Mouse (Mus musculus): ENCODE data around the gene Bmp2.

The Bmp2 gene

DNA sequence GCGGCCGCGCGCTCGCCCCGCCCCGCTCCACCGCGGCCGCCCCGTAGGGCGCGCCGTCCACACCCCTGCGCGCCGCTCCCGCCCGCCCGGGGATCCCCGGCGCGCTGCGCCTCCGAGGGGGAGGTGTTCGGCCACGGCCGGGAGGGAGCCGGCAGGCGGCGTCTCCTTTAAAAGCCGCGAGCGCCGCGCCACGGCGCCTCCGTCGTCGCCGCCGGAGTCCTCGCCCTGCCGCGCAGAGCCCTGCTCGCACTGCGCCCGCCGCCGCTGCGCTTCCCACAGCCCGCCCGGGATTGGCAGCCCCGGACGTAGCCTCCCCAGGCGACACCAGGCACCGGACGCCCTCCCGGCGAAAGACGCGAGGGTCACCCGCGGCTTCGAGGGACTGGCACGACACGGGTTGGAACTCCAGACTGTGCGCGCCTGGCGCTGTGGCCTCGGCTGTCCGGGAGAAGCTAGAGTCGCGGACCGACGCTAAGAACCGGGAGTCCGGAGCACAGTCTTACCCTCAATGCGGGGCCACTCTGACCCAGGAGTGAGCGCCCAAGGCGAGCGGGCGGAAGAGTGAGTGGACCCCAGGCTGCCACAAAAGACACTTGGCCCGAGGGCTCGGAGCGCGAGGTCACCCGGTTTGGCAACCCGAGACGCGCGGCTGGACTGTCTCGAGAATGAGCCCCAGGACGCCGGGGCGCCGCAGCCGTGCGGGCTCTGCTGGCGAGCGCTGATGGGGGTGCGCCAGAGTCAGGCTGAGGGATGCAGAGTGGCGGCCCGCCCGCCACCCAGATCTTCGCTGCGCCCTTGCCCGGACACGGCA lies at the start of gene Bmp2:
Bmp2 (plus strand) TSS at position 129 of the 811 bp plus-strand sequence.
- DNase-seq (ENCODE audit: low spot score in 2 of 2), result peak; percentile 19 to 22

DNA sequence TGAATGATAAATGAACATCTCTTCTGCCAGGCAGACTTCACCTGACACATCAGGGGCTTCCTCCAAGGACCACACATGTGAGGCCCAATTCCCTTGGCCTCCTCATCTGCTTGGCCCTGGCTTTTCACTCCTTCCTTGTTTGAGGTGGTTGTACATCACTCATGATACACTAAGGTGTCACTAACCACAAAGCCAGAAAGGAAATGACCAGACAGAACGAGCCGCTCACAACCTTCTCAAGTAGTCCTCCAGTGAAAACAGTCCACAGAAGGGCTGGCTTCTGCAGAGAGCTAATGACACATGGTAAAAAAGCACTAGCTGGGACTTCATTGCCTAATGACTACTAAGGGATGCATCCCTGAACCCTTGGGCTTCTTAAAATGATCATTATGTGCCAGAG lies 46.3 kb upstream of the Bmp2 start:
- DNase-seq (ENCODE audit: low spot score in 2 of 2), result no peak

DNA sequence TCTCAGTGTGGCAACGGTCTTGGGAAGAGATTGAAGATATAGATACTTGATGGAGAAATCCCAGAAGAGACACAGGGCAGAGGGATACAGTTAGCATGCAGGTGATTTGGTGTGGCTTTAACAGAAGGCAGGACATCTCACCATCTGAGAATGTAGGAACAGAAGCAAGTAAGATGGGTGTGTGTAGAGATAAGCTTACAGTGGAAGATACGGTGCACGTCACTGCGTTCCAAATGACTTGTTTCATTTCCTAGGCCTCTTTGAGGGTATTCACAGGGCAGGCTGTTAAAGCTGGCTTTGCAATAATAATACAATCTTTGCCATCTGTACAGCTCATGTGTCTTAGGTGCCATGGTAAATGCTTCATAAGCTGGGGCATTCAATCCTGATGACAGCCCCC lies 44.9 kb upstream of the Bmp2 start:
- DNase-seq (ENCODE audit: low spot score in 2 of 2), result no peak

DNA sequence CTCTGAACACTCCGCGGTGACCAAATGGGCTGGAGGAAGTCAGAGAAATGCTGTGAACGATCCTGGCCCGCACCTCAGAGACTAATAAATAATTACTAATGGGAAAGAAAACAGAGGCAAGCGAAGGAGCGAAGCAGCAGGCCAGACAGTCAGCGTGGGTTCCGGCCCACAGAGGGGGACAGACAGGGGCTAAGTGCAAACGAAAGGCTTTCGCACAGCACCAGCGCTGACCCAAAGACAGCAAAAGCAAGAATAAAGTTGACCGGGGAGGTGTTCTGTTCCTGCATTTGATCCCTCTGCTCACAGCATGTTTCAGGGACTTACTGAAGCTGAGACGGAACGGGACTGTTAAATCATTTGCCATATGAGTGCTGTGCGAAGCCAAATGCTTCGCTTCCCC lies 42.8 kb upstream of the Bmp2 start:
- DNase-seq (ENCODE audit: low spot score in 2 of 2), result no peak

DNA sequence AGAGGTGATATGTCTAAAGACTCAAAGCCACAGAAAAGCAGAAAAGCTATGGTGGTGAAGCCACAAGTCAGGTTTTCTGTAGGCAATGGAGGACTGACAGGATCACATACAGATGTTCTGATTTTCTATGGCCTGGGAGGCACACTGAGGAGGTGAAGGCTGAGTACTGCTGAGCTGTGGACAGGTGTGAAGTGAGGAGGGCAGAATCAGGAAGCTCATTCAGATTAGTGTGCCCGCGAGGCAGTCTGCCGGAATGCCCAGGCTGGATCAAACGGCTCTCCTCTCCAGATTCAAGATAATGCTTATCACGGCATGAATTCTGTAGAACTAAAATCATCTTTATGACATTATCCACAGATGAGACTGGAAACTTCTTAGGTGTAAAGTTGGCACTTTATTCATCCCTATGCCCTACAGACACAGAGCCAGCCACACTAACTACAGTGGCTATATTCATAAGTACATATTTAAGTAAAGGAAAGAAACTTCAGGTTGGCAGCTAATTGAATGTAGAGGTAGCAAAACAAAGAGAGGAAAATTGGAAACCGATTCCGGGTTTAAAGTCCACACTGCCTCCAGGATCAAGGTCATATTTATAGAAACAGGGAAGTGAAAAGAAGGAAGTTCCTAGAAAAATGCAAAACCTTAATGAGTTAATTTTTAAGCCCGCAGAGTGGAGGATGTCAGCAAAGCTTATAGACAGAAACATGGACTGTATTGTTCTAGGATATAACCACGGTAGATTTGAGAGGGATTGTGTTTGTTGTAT lies 40.8 kb upstream of the Bmp2 start:
- DNase-seq (ENCODE audit: low spot score in 2 of 2), result no peak

DNA sequence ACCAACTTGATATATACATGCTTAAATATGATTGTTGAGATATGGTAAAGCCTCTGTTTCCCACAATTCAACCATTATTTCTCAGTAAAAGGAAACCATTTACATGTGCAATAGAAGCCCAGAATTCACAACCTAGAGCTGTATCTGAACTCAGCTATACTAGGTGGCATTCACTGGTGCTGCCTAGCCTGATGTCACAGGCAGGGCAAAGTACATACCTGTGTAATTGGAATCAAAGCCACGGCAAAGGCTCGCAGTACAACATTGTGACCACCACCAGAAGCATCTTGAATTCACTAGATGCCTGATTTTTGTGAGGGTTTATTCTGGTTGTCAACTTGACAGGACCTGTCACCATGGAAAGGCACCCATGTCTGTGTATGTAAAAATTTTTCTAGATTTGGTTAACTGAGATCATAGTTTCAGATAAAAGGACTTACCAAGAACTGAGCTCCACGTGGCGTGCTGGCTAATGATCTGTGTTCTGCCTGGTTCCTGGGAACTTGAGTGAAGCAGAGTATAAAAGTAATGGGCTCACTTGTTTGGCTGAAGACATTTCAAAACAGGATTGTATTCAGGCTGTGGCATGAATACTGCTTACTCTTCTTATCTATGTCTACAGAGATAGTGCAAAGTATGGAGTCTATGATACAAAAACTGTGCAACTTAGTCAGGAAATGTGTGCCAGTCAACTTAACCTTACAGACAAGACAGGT lies 35.5 kb upstream of the Bmp2 start:
- no peak for DNase-seq (ENCODE audit: low spot score in 2 of 2)

DNA sequence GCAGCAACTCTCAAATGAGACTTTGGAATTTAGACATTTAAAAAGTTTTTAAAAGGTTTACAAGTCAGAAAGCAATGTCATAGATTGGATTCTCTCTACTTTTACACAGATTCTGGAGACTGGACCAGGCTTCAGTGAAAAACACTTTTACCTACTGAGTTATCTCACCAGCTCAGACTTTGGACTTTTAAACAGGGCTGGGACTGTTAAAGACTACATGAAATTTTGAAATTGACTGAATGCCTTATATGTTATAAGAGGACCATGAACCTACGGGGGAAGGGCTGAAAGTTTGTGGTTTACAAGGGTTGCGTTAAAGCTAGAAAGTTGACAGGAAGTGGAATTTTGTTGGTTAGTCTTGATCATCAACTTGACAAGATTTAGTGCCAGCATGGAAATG lies 34.1 kb upstream of the Bmp2 start:
- DNase-seq (ENCODE audit: low spot score in 2 of 2), result no peak

DNA sequence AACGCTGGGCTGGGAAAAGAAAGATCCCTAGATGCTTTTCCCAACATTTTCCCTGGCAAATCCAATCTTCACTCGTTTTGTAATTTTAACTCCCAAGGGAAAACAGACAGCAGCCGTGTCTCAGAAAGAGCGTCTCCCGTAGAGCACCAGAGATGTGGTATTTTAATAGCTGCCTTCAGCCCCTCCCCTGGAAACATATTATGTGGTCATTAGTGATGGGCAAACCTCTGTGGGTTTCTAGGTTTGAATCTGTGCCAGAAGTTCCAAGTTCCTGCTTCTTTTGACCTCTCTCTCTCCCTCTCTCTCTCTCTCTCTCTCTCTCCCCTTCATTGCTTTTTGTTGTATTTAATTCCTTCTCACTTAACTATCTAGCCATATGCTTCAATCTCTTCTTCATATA lies 30.8 kb upstream of the Bmp2 start:
- no peak for DNase-seq (ENCODE audit: low spot score in 2 of 2)

DNA sequence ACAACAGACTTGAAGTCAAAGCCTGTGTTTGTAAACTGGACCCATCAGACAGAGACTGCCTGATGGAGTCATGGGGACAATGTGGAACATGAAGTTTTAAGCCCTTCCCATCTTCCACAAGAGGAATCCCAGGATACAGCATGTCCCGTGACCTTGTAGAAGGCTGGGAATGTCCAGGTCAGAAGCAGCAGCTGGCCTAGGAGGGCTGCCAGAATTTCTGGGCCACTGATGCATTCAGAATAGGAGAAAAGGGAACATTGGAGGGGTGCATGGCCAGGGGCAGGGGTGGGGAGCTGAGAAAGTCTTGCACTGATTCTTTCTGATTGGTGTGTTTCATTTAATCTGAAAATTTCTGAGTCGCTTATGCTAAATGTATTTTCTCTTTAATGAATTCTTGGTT lies 29.8 kb upstream of the Bmp2 start:
- DNase-seq (ENCODE audit: low spot score in 2 of 2), result no peak

DNA sequence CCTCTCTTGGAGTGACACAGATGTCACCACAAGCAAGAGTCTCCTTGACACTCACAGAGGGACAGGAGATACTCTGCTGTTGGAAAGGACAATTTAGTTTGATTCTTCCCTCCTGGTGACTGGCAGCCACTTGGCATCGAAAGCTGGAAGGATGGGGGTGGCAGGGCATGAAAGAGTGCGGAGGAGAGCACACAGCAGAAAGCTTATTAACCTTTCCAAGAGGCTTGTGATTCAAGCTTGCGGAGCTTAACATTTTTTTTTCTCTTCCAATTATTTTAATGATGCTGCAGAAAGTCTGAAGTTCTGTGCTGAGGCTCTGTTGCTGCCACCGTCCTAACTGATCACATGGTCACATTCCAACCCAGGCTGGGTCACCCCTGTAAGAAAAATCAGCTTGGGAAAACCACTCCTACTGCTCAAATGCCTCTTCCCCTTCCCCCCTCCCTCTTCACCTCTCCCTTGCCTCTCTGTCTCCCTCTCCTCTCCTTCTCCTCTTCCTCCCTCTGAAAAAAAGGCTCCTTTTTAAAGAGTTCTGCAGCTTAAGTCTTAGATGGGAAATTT lies 26.3 kb upstream of the Bmp2 start:
- DNase-seq (ENCODE audit: low spot score in 2 of 2), result no peak

DNA sequence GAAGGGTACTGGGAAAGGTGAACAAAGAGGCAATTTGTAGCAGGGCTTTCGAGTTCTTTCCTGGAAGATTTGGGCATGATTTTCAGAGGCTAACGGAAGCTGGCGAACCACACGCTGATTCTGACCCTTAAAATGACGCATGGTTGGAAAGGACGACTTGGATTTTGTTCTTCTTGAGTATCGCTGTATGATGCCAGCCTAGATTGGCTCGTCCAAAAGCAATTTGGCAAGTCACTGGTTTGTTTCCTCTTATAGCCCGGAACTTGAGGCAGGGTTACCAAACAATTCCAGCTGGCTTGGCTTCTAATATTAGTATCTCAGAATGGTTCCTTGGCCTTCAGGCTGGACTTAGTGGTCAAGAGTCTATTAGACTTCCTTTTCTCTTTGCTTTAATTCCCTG lies 22.6 kb upstream of the Bmp2 start:
- no peak for DNase-seq (ENCODE audit: low spot score in 2 of 2)

DNA sequence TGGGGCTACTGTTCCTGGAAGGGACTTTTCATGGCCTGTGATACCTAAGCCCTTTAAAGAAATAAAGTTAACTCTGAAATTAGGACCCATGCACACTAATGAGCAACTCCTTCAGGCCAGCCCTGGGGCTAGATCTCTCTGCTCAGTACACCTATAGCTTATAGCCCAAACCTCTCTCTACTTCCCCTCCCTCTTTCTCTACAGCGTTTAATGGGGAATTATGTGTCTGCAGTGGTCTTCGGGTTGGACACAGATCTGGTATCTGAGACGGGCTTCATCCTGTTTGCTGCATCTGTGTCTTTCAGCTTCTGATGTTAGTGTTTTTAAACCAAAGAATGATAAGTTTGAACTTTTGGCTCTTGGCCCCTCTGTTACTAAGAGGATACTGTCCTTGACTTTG lies 18.9 kb upstream of the Bmp2 start:
- DNase-seq (ENCODE audit: low spot score in 2 of 2), result no peak

DNA sequence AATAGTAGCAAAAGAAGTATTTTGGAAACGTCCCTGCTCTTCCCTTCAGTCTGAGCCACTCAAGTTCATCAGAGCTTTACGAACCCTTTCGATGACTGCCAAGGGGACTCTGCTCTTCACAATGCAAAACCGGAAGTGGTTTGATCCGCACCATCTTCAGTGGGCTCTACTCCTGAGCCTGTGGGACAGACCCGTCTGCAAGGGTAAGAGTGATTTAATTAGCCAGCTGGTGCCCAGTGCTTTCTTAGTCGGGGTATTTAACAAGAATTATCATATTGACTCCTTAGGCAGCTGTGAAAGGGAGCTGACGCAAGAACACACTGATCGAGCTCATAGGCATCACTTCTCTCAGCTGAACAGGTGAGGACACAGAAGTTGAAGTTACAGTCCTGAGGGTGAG lies 16.5 kb upstream of the Bmp2 start:
- DNase-seq (ENCODE audit: low spot score in 2 of 2), result no peak

DNA sequence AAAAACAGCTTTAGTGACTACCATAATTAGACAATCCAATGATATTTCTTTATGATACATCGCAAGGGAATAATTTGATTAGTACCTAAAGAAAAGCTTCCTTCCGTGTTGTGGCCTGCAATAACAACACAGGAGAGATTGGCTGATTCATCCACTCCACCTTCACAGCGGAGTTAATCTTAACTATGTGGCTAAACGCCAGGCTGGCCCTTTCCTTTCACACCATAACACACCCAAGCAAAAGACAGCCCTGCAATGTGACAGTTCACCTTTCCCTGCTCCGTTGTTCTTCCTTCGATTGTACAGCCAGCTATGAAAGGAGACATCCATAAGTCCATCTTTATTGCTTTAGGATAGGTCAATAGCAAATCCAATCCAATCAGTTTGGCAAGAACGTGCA lies 15.1 kb upstream of the Bmp2 start:
- DNase-seq (ENCODE audit: low spot score in 2 of 2), result no peak

DNA sequence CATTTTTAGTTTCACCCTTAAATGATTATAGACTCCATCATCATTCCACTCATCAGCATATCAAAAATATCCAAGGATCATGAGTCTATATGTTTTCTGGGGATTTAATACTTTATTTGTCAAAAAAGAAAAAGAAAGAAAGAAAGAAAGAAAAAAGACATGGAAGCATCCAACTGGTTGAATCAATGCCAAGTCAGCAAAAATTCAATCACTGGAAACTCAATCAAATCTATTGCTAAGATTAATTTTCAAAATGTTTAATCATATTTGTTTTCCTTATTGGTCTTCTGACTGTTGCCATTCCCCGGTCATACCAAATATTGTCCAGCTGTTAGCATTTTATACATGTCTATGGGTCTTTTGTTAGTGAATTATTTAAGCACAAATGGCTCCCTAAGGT lies 11.3 kb upstream of the Bmp2 start:
- DNase-seq (ENCODE audit: low spot score in 2 of 2), result no peak

DNA sequence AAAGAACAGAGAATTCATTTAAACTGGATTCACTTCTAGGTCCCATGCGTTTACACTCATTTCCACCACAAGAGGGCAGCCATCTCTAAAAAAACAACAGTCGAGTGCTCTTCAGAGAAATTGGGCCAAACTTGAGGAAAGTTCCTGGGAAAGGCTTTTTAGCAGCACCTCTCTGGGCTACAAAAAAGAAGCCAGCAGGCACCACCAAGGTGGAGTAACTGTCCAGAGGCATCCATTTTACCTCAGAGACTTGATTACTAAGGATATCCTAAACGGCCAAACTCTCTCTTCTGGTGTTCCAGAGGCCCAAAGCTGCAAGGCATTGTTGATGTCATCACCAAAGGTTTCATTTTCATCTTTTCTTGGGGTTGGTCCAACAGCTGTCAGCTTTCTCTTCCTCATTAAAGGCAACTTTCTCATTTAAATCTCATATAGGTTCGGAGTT lies 1.7 kb upstream of the Bmp2 start:
- peak; percentile 49 to 62 for DNase-seq (ENCODE audit: low spot score in 2 of 2)

DNA sequence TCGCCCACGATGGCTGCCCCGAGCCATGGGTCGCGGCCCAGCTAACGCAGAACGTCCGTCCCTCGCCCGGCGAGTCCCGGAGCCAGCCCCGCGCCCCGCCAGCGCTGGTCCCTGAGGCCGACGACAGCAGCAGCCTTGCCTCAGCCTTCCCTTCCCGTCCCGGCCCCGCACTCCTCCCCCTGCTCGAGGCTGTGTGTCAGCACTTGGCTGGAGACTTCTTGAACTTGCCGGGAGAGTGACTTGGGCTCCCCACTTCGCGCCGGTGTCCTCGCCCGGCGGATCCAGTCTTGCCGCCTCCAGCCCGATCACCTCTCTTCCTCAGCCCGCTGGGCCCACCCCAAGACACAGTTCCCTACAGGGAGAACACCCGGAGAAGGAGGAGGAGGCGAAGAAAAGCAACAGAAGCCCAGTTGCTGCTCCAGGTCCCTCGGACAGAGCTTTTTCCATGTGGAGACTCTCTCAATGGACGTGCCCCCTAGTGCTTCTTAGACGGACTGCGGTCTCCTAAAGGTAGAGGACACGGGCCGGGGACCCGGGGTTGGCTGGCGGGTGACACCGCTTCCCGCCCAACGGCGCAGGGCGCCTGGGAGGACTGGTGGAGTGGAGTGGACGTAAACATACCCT lies 995 bp downstream of the Bmp2 start:
- no peak for DNase-seq (ENCODE audit: low spot score in 2 of 2)

DNA sequence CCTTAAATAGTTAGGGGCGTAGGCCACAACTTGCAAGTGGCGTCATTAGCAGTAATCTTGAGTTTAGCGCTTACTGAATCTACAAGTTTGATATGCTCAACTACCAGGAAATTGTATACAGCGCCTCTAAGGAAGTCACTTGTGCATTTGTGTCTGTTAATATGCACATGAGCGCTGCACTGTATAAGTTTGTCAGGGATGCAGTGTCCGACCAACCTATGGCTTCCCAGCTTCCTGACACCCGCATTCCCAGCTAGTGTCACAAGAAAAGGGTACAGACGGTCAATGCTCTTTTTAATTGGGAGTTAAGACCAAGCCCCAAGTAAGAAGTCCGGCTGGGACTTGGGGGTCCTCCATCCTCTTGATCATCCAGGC lies 1.9 kb downstream of the Bmp2 start:
- no peak for DNase-seq (ENCODE audit: low spot score in 2 of 2)

DNA sequence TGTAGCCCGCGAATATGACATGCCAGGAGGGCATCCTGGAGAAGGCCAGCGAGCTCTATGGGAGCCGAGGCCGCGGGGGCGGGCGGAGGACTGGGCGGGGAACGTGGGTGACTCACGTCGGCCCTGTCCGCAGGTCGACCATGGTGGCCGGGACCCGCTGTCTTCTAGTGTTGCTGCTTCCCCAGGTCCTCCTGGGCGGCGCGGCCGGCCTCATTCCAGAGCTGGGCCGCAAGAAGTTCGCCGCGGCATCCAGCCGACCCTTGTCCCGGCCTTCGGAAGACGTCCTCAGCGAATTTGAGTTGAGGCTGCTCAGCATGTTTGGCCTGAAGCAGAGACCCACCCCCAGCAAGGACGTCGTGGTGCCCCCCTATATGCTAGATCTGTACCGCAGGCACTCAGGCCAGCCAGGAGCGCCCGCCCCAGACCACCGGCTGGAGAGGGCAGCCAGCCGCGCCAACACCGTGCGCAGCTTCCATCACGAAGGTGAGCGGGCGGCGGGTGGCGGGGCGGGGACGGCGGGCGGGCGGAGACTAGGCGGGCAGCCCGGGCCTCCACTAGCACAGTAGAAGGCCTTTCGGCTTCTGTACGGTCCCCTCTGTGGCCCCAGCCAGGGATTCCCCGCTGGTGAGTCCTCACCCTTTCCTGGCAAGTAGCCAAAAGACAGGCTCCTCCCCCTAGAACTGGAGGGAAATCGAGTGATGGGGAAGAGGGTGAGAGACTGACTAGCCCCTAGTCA lies 2.5 kb downstream of the Bmp2 start:
- DNase-seq (ENCODE audit: low spot score in 2 of 2), result no peak

DNA sequence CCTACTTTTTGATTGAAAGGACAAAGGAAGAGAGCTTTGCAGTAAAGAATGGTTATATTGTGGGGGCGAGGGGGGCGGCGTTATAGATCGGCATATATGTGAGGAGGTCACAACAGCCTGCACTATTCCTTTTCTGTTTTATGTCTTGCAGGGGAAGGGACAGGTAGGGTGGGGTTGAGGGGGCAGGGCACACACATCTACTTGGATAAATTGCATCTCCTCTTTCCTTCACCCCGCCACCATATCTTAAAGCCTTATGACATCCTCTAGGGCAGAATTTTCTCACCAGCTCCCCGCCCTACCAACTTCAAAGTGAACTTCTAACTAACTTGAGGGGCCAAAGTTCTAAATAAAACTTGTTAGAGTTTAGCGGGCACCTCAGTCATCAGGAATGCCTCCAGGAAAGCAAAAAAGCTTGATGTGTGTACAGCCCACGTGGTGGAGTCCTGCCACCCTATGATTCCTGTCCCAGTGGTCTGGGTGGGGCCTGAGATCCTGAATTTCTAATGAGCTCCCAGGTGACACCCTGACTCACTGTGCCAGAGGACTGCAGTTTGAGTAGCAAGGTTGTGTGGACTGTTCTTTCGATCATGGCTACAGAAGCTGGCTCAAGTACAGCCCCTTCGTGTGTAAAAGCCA lies 12.4 kb downstream of the Bmp2 start:
- no peak for DNase-seq (ENCODE audit: low spot score in 2 of 2)

DNA sequence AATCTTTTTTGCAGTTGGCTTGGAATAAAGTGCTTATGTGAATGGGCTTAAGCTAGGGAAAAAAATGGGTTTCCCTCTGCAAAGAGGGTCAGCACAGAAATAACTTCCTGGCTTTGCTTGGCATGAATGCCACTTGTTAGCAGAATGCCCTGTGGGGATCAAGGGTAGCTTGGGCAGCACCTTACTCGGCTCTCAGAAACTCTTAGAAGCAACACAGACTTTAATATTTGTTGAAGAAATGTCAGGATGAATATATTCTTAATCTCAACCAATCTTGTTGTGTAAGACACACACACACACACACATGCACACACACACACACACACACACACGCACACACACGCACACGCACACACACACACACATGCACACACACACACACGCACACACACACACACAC lies 13.5 kb downstream of the Bmp2 start:
- no peak for DNase-seq (ENCODE audit: low spot score in 2 of 2)
